Mouse (Mus musculus) CH12.LX (cell line): ENCODE data around the gene Amotl2.

Experiments
- CHD2 ChIP-seq: IDR thresholded peaks from 2 replicates; pipeline ENCODE4 v1.6.1; 2011; ENCODE audit warnings: low read length, improper control_type of control experiment
- CTCF ChIP-seq, 2 experiments: IDR thresholded peaks in 1 of 2; conservative IDR thresholded peaks in 1 of 2; 2 replicates each; pipeline ENCODE4 v1.5.1; 2011 to 2012; ENCODE audit warnings: low read depth in 2 of 2, low read length in 2 of 2, improper control_type of control experiment in 1 of 2, inconsistent platforms in 1 of 2, mild to moderate bottlenecking in 1 of 2, moderate library complexity in 1 of 2
- EP300 ChIP-seq: IDR thresholded peaks from 2 replicates; pipeline ENCODE4 v1.6.1; 2011; ENCODE audit warnings: low read length, improper control_type of control experiment
- GABPA ChIP-seq: IDR thresholded peaks from 2 replicates; pipeline ENCODE4 v1.6.1; 2012; ENCODE audit warnings: low read depth, low read length, improper control_type of control experiment, inconsistent platforms; ENCODE audit not compliant: insufficient replicate concordance
- MAFK ChIP-seq: IDR thresholded peaks from 2 replicates; pipeline ENCODE4 v1.6.1; 2011; ENCODE audit warnings: low read length, improper control_type of control experiment; ENCODE audit not compliant: insufficient replicate concordance
- NRF1 ChIP-seq: IDR thresholded peaks from 2 replicates; pipeline ENCODE4 v1.6.1; 2014; ENCODE audit warnings: low read depth, mild to moderate bottlenecking, inconsistent platforms, low read length, improper control_type of control experiment, moderate library complexity
- PAX5 ChIP-seq: IDR thresholded peaks from 2 replicates; pipeline ENCODE4 v1.6.1; 2012; ENCODE audit warnings: low read length, inconsistent platforms, mixed read lengths
- SMC3 ChIP-seq: IDR thresholded peaks from 2 replicates; pipeline ENCODE4 v1.6.1; 2011; ENCODE audit warnings: low read depth, low read length, improper control_type of control experiment
- USF1 ChIP-seq: IDR thresholded peaks from 2 replicates; pipeline ENCODE4 v1.6.1; 2014; ENCODE audit warnings: low read depth, mild to moderate bottlenecking, inconsistent platforms, low read length, improper control_type of control experiment
- ZNF384 ChIP-seq: IDR thresholded peaks from 2 replicates; pipeline ENCODE4 v1.6.1; 2012; ENCODE audit warnings: low read depth, low read length, improper control_type of control experiment, inconsistent platforms

GRCm38 (mm10) chr9:102759581-102760001 lies 43.1 kb downstream of the Amotl2 start:
- TF ChIP-seq CTCF (conservative IDR thresholded peaks at IDR 0.05 in 1 of 2, IDR thresholded peaks at IDR 0.05 in 1 of 2; ENCODE audit: low read depth in 2 of 2, low read length in 2 of 2) (no peak), CHD2 (no peak), PAX5 (no peak), EP300 (no peak), USF1 (no peak), MAFK (no peak), GABPA (no peak), NRF1 (no peak), SMC3 (no peak), ZNF384 (no peak)
